Mouse (Mus musculus) limb, embryonic 14.5 days (tissue): ENCODE measurements around the gene Gm21887. TPM values are rescaled to one million over a fixed set of nuclear protein-coding genes. Genes with fewer than 3 reads are reported as not detected.
"Not testable (repeated sequence)": the region's sequence is repeated elsewhere in the genome, so short reads cannot be mapped to it uniquely, and the experiment has no call there.

Experiments used
- ATAC-seq: fragments of 200-750 bp; cut with Nextera tagmentation; 2 replicates; pipeline ENCODE4 v1.8.0; 2017; ENCODE audit warnings: low read depth, moderate number of reproducible peaks, moderate TSS enrichment; ENCODE audit not compliant: low FRiP score
- DNase-seq: peaks from one replicate; pipeline ENCODE4 v3.0.0-alpha.2; 2015; ENCODE audit warnings: low spot score
- H3K27ac ChIP-seq: fragments of 300-500 bp; sonication (generic); replicated peaks from 2 replicates; pipeline ENCODE4 v1.5.1; 2014; ENCODE audit warnings: low read depth, mild to moderate bottlenecking, low read length, moderate library complexity, mixed read lengths
- H3K27me3 ChIP-seq: fragments of 300-500 bp; sonication (generic); 2 replicates; pipeline ENCODE4 v1.6.1; 2014; ENCODE audit warnings: low read length, mixed read lengths; ENCODE audit not compliant: control insufficient read depth, insufficient read depth
- H3K36me3 ChIP-seq: fragments of 300-500 bp; sonication (generic); 2 replicates; pipeline ENCODE4 v1.6.1; 2014; ENCODE audit warnings: mild to moderate bottlenecking, low read length, moderate library complexity, mixed read lengths; ENCODE audit not compliant: control insufficient read depth, insufficient read depth
- H3K4me1 ChIP-seq: fragments of 300-500 bp; sonication (generic); 2 replicates; pipeline ENCODE4 v1.6.1; 2014; ENCODE audit warnings: antibody characterized with exemption, low read length, mixed read lengths; ENCODE audit not compliant: control insufficient read depth, insufficient read depth
- H3K4me2 ChIP-seq: fragments of 300-500 bp; sonication (generic); replicated peaks from 2 replicates; pipeline ENCODE4 v1.6.1; 2014; ENCODE audit warnings: low read depth, mild to moderate bottlenecking, low read length, moderate library complexity; ENCODE audit not compliant: severe bottlenecking
- H3K4me3 ChIP-seq: fragments of 300-500 bp; sonication (generic); replicated peaks from 2 replicates; pipeline ENCODE4 v1.5.1; 2014; ENCODE audit warnings: low read length
- H3K9ac ChIP-seq: fragments of 300-500 bp; sonication (generic); 2 replicates; pipeline ENCODE4 v1.6.1; 2014; ENCODE audit warnings: mild to moderate bottlenecking, low read depth, low read length, moderate library complexity; ENCODE audit not compliant: severe bottlenecking
- H3K9me3 ChIP-seq: fragments of 300-500 bp; sonication (generic); 2 replicates; pipeline ENCODE4 v1.6.1; 2016; ENCODE audit warnings: low read length; ENCODE audit not compliant: control insufficient read depth
- POLR2A ChIP-seq: fragments of 200-500 bp; IDR thresholded peaks from 2 replicates; pipeline ENCODE4 v1.8.0; 2012; ENCODE audit warnings: inconsistent platforms, mild to moderate bottlenecking, moderate library complexity, borderline replicate concordance; ENCODE audit not compliant: insufficient read depth, insufficient read length; ENCODE audit errors: extremely low read depth
- WGBS: fragments of 180-500 bp; shearing (Covaris S2); extraction: QIAGEN DNeasy Blood & Tissue Kit; methylation state at CpG from one replicate; pipeline ENCODE4 v1.1.7; 2014; 5-methylcytosine and 5-hydroxymethylcytosine counted together
- polyA plus RNA-seq, 2 experiments: library from polyadenylated mRNA; depleted of rRNA in 1 of 2; stranded (reverse) in 1 of 2; unstranded in 1 of 2; fragments of >200 nt; fragmentation: Nextera tagmentation in 1 of 2; extraction: Ambion mirVana in 1 of 2; gene quantifications; 2 replicates each; pipeline versions ENCODE4 v1.2.1 to v1.2.3; 2012 to 2014

The Gm21887 gene
- polyA plus RNA-seq, 2 experiments, result 187 to 580 TPM

DNA sequence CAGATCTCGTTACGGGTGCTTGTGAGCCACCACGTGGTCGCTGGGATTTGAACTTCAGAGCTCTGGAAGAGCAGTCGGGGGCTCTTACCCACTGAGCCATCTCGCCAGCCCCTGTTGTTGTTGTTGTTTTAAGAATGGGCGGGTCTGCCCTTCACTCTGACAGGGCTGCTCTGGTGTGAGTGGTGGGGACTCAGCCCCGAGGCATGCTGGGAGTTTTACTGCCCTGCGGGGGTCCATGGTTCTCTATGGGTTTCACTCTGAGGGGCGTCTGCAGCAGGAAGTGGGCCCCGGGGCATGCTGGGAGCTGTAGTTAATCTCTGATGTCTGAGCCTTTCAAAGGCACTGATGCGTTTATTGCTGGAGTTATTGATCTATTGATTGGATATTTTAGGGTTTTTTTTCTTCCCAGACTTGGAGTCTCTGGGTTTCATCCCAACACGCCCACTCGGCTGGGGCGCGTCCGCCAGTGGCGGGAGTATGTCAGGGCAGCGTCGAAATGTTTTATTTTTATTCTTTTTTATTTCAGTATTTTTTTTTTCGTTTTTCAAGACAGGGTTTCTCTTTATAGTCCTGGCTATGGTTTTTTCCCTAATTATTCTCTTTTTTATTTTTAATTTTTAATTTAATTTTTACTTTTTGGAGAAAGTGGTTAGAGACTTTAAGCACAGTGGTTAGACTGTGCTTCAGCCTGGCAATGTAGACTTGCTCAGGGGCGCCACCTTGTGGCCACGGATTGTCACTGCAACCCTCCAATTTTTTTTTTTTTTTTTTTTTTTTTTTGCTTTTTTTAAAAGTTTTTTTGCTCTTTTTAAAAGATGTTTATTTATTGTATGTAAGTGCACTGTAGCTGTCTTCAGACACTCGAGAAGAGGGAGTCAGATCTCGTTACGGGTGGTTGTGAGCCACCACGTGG lies 8.1 kb downstream of the Gm21887 start:
- H3K36me3 ChIP-seq, result peaks cover 57% of the 10 kb centered on the region
- H3K4me2 ChIP-seq, H3K9ac ChIP-seq, H3K4me1 ChIP-seq, H3K27me3 ChIP-seq, H3K27ac ChIP-seq: not testable (repeated sequence)
- H3K4me3 ChIP-seq, result 0 out of 2 replicates have a peak overlapping the region, but pooled peaks have one; percentile 2
- WGBS, result 51% methylated on average over 27 of the region's 27 CpGs
- ATAC-seq (peak; percentile 86), DNase-seq (peak; percentile 78)
- peaks cover 15% of the 10 kb centered on the region for H3K9me3 ChIP-seq

DNA sequence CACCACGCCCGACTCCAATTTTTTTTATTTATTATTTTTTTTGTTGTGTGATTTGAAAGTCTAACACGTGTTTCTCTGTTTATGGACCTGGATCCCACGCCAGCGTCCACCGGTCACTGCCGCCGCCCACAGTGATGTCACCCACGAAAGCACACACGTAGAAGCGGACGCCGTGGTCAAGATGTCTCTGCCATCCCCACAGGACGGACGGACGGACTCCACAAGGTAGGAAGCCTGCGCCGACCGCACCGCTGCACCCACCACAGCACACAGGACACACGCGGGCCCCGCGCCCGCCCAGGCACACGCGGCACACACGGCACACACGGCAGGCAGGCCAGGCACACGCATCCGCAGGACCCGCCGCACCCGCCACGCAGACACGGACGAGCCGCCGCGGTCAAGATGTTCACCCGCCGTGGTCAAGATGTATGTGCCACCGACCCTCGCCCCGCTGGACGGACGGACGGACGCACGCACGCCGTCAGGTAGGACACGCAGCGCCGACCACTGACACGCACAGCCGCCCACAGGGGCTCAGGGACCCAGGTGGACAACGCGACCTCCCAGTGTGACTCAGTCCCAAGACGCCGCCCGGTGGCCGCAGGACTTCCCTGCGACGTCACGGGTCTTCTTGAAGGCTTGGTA lies 9.2 kb downstream of the Gm21887 start:
- H3K4me1 ChIP-seq, H3K27ac ChIP-seq, H3K4me3 ChIP-seq, H3K27me3 ChIP-seq, H3K9ac ChIP-seq, H3K4me2 ChIP-seq: not testable (repeated sequence)
- DNase-seq, result peak; percentile 14
- peak; percentile 49 for ATAC-seq
- WGBS, result 86% methylated on average over 66 of the region's 66 CpGs
- H3K9me3 ChIP-seq, result peaks cover 15% of the 10 kb centered on the region
- H3K36me3 ChIP-seq, result peaks cover 54% of the 10 kb centered on the region

- DNase-seq, result peak; percentile 2
These were observed 9.9 kb downstream of the Gm21887 start for GRCm38 (mm10) chrX:170019219-170019953.

GRCm38 (mm10) chrX:170019954-170020689 lies 10.7 kb downstream of the Gm21887 start:
- not testable (repeated sequence) for ATAC-seq, H3K4me1 ChIP-seq, H3K27ac ChIP-seq, H3K4me2 ChIP-seq, H3K27me3 ChIP-seq, H3K9ac ChIP-seq, H3K4me3 ChIP-seq
- peaks cover 15% of the 10 kb centered on the region for H3K9me3 ChIP-seq
- H3K36me3 ChIP-seq, result peaks cover 49% of the 10 kb centered on the region
- DNase-seq, result peak; percentile 20
- WGBS, result 57% methylated on average over 14 of the region's 14 CpGs

More at GRCm38 (mm10) chrX:170019219-170019953, 9.9 kb downstream of the Gm21887 start:
- 86% methylated on average over 30 of the region's 30 CpGs for WGBS
- Histone ChIP-seq H3K36me3 (peaks cover 49% of the 10 kb centered on the region), H3K9me3 (peaks cover 15% of the 10 kb centered on the region)
- H3K27ac ChIP-seq, H3K4me3 ChIP-seq, H3K27me3 ChIP-seq, H3K9ac ChIP-seq, H3K4me1 ChIP-seq, H3K4me2 ChIP-seq: not testable (repeated sequence)
- peak; percentile 24 for ATAC-seq

GRCm38 (mm10) chrX:170020690-170021050 lies 11.2 kb downstream of the Gm21887 start:
- 0 out of 2 replicates have a peak, but pooled peaks have one; percentile 43 for TF ChIP-seq POLR2A
- H3K4me1 ChIP-seq, H3K4me3 ChIP-seq, ATAC-seq, H3K27ac ChIP-seq, H3K9ac ChIP-seq, H3K4me2 ChIP-seq, H3K27me3 ChIP-seq: not testable (repeated sequence)
- H3K36me3 ChIP-seq, result peaks cover 49% of the 10 kb centered on the region
- H3K9me3 ChIP-seq, result peaks cover 15% of the 10 kb centered on the region
- 48% methylated on average over 9 of the region's 9 CpGs for WGBS
- peak; percentile 72 for DNase-seq

GRCm38 (mm10) chrX:170021205-170021604 lies 11.7 kb downstream of the Gm21887 start:
- peak; percentile 9 for DNase-seq
- 75% methylated on average over 12 of the region's 12 CpGs for WGBS
- not testable (repeated sequence) for H3K9ac ChIP-seq, H3K27me3 ChIP-seq, H3K27ac ChIP-seq, ATAC-seq, H3K4me3 ChIP-seq, H3K4me1 ChIP-seq, H3K4me2 ChIP-seq
- Histone ChIP-seq H3K9me3 (peaks cover 15% of the 10 kb centered on the region), H3K36me3 (peaks cover 48% of the 10 kb centered on the region)

- WGBS, result 57% methylated on average over 15 of the region's 15 CpGs
- not testable (repeated sequence) for H3K4me2 ChIP-seq, H3K27me3 ChIP-seq, H3K4me3 ChIP-seq, H3K27ac ChIP-seq, H3K4me1 ChIP-seq, H3K9ac ChIP-seq, ATAC-seq
- Histone ChIP-seq H3K36me3 (peaks cover 46% of the 10 kb centered on the region), H3K9me3 (peaks cover 15% of the 10 kb centered on the region)
- peak; percentile 85 for DNase-seq
These were observed 12.4 kb downstream of the Gm21887 start for GRCm38 (mm10) chrX:170021750-170022461.
